Comparison of ENCODE assay signal across 12 mouse cellular contexts in genomic region chr2:129911203-129911921, GRCm38 (mm10).
DNase-seq lines count a peak whose midpoint lies in the region; ATAC-seq and TF ChIP-seq lines count a peak whose summit lies in the region.
"Had no signal": no experiment of that assay in that cellular context is flagged by ENCODE, and none has a peak within 500 bp of the region (broad histone marks: within the 10 kb centered on the region; RNA-seq: fewer than 3 reads in every experiment).

No protein-coding gene starts in this region.

- intact Hi-C loops in gastrocnemius, adult 2 months (cut with DNase I), result no loop called here
- intact Hi-C loops in gastrocnemius, postnatal 36 days (cut with DNase I), result no loop called here

- no peak for ATAC-seq in intestine, embryonic 14.5 days (replicated peaks; ENCODE audit: low FRiP score, low TSS enrichment, low read depth)
- ATAC-seq in midbrain, embryonic 11.5 days (ENCODE audit: low FRiP score), result no peak

- no peak for DNase-seq in gastrocnemius, adult 2 months
- no peak for DNase-seq in gastrocnemius, postnatal 36 days
- peak; percentile 42 for DNase-seq in embryo, embryonic 10.5 days (ENCODE audit: low spot score)
- no peak for DNase-seq in intestine, embryonic 14.5 days (ENCODE audit: low spot score)
- peak; percentile 90 for DNase-seq in midbrain, embryonic 11.5 days (ENCODE audit: low spot score, missing footprints)
- no peak for DNase-seq in heart, embryonic 10.5 days (ENCODE audit: low spot score)
- DNase-seq in thymus, postnatal 36 days, result no peak
- no peak for DNase-seq in layer of hippocampus, adult 9-10 months (ENCODE audit: low spot score)
- DNase-seq: liver; lung, postnatal 36 days had no signal

- H3K36me3 ChIP-seq in intestine, embryonic 14.5 days (ENCODE audit: control insufficient read depth, insufficient read depth, low read length), result no peaks in the 10 kb centered on the region
- no peaks in the 10 kb centered on the region for H3K36me3 ChIP-seq in midbrain, embryonic 11.5 days (ENCODE audit: control insufficient read depth, insufficient read depth, low read length)
- no peaks in the 10 kb centered on the region for H3K36me3 ChIP-seq in heart, embryonic 10.5 days
- H3K36me3 ChIP-seq: neural tube, embryonic 12.5 days had no signal

- no peak overlapping the region for H3K9ac ChIP-seq in intestine, embryonic 14.5 days (ENCODE audit: low read length)
- H3K9ac ChIP-seq in midbrain, embryonic 11.5 days (ENCODE audit: low read length), result 0 out of 2 replicates have a peak overlapping the region, but pooled peaks have one; percentile 9
- H3K9ac ChIP-seq: neural tube, embryonic 12.5 days had no signal

- TF ChIP-seq CTCF in gastrocnemius, adult 2 months (IDR thresholded peaks at IDR 0.05), result no peak

- peak overlapping the region; percentile 50 for H3K4me3 ChIP-seq in gastrocnemius, adult 2 months
- no peak overlapping the region for H3K4me3 ChIP-seq in intestine, embryonic 14.5 days (ENCODE audit: low read depth, low read length)
- no peak overlapping the region for H3K4me3 ChIP-seq in midbrain, embryonic 11.5 days (ENCODE audit: low read depth, low read length)
- H3K4me3 ChIP-seq in heart, embryonic 10.5 days, result no peak overlapping the region
- H3K4me3 ChIP-seq: erythroblast, embryonic 14.5 days; neural tube, embryonic 12.5 days had no signal

- no peak overlapping the region for H3K27ac ChIP-seq in gastrocnemius, adult 2 months
- no peak overlapping the region for H3K27ac ChIP-seq in intestine, embryonic 14.5 days (ENCODE audit: low read depth)
- H3K27ac ChIP-seq in midbrain, embryonic 11.5 days (ENCODE audit: low read depth, low read length), result no peak overlapping the region
- H3K27ac ChIP-seq in heart, embryonic 10.5 days, result no peak overlapping the region
- H3K27ac ChIP-seq: neural tube, embryonic 12.5 days had no signal

- WGBS in intestine, embryonic 14.5 days, result 55% methylated on average over 19 of the region's 19 CpGs
- 31% methylated on average over 19 of the region's 19 CpGs for WGBS in midbrain, embryonic 11.5 days
- 68% methylated on average over 19 of the region's 19 CpGs for WGBS in heart, embryonic 10.5 days

- H3K9me3 ChIP-seq in intestine, embryonic 14.5 days (ENCODE audit: control insufficient read depth, low read length), result no peaks in the 10 kb centered on the region
- H3K9me3 ChIP-seq in midbrain, embryonic 11.5 days (ENCODE audit: control insufficient read depth, low read length), result no peaks in the 10 kb centered on the region
- H3K9me3 ChIP-seq in heart, embryonic 10.5 days, result no peaks in the 10 kb centered on the region
- H3K9me3 ChIP-seq: neural tube, embryonic 12.5 days had no signal

- H3K27me3 ChIP-seq in intestine, embryonic 14.5 days (replicated peaks; ENCODE audit: control insufficient read depth, insufficient read depth, low read length), result 0 out of 2 replicates have a peak, but pooled peaks cover 3% of the 10 kb centered on the region
- H3K27me3 ChIP-seq in midbrain, embryonic 11.5 days (ENCODE audit: control insufficient read depth, insufficient read depth, low read length), result peaks cover 18% of the 10 kb centered on the region; the same call in 1 of the 2 replicates
- peaks cover 6% of the 10 kb centered on the region; the same call in 1 of the 2 replicates for H3K27me3 ChIP-seq in heart, embryonic 10.5 days (ENCODE audit: insufficient read depth, poor library complexity, severe bottlenecking)
- H3K27me3 ChIP-seq: neural tube, embryonic 12.5 days had no signal

- peaks cover 4% of the 10 kb centered on the region; the same call in 1 of the 2 replicates for H3K4me1 ChIP-seq in intestine, embryonic 14.5 days (replicated peaks; ENCODE audit: control insufficient read depth, insufficient read depth, low read length)
- peaks cover 14% of the 10 kb centered on the region; the same call in 1 of the 2 replicates for H3K4me1 ChIP-seq in midbrain, embryonic 11.5 days (ENCODE audit: control insufficient read depth, insufficient read depth, low read length)
- peaks cover 12% of the 10 kb centered on the region; the same call in 1 of the 2 replicates for H3K4me1 ChIP-seq in heart, embryonic 10.5 days

- peak overlapping the region; percentile 15; the same call in 1 of the 2 replicates for H3K4me2 ChIP-seq in intestine, embryonic 14.5 days (ENCODE audit: low read length)
- H3K4me2 ChIP-seq in midbrain, embryonic 11.5 days, result peak overlapping the region; percentile 13
- H3K4me2 ChIP-seq: neural tube, embryonic 12.5 days had no signal

Comparison
In these comparisons a context has a peak if more than half of its experiments do, and no peak if none do; other contexts are left out.
1. DNase-seq: peak in embryo, embryonic 10.5 days (single experiment) and midbrain, embryonic 11.5 days (single experiment); none in gastrocnemius, adult 2 months (single experiment), gastrocnemius, postnatal 36 days (0 of 2), intestine, embryonic 14.5 days (single experiment), heart, embryonic 10.5 days (single experiment), thymus, postnatal 36 days (0 of 2) and layer of hippocampus, adult 9-10 months (single experiment).